Mouse (Mus musculus) midbrain, embryonic 14.5 days (tissue): ENCODE data around the gene Ilvbl. TPM values are rescaled to one million over a fixed set of nuclear protein-coding genes. Genes with fewer than 3 reads are reported as not detected.
A peak's percentile ranks its signal among the peaks of the same experiment; 100 is the strongest.
"Not testable (repeated sequence)": the region's sequence is repeated elsewhere in the genome, so short reads cannot be mapped to it uniquely, and the experiment has no call there.

ENCODE experiments used
- ATAC-seq: fragments of 200-750 bp; cut with Nextera tagmentation; 2 replicates; pipeline ENCODE4 v1.8.0; 2017; ENCODE audit warnings: moderate number of reproducible peaks, moderate library complexity; ENCODE audit not compliant: low FRiP score, low TSS enrichment
- DNase-seq: peaks from one replicate; pipeline ENCODE4 v3.0.0-alpha.2; 2015
- H3K27ac ChIP-seq: fragments of 300-500 bp; sonication (generic); replicated peaks from 2 replicates; pipeline ENCODE4 v1.5.1; 2014; ENCODE audit warnings: mild to moderate bottlenecking, low read depth, low read length, moderate library complexity
- H3K27me3 ChIP-seq: fragments of 300-500 bp; sonication (generic); 2 replicates; pipeline ENCODE4 v1.6.1; 2014; ENCODE audit warnings: low read length, control low read depth, mixed read lengths; ENCODE audit not compliant: control insufficient read depth, insufficient read depth
- H3K36me3 ChIP-seq: fragments of 300-500 bp; sonication (generic); 2 replicates; pipeline ENCODE4 v1.6.1; 2014; ENCODE audit warnings: low read length, control low read depth; ENCODE audit not compliant: control insufficient read depth, insufficient read depth
- H3K4me1 ChIP-seq: fragments of 300-500 bp; sonication (generic); 2 replicates; pipeline ENCODE4 v1.6.1; 2014; ENCODE audit warnings: mild to moderate bottlenecking, antibody characterized with exemption, low read length, control low read depth; ENCODE audit not compliant: control insufficient read depth, insufficient read depth
- H3K4me2 ChIP-seq: fragments of 300-500 bp; sonication (generic); 2 replicates; pipeline ENCODE4 v1.6.1; 2014; ENCODE audit warnings: mild to moderate bottlenecking, low read length, moderate library complexity
- H3K4me3 ChIP-seq: fragments of 300-500 bp; sonication (generic); replicated peaks from 2 replicates; pipeline ENCODE4 v1.5.1; 2014; ENCODE audit warnings: low read depth, low read length
- H3K9ac ChIP-seq: fragments of 300-500 bp; sonication (generic); replicated peaks from 2 replicates; pipeline ENCODE4 v1.6.1; 2014; ENCODE audit warnings: mild to moderate bottlenecking, low read length, moderate library complexity
- H3K9me3 ChIP-seq: fragments of 300-500 bp; sonication (generic); 2 replicates; pipeline ENCODE4 v1.6.1; 2016; ENCODE audit warnings: low read length, control low read depth, mixed read lengths; ENCODE audit not compliant: control insufficient read depth
- WGBS: fragments of 180-500 bp; shearing (Covaris S2); extraction: QIAGEN DNeasy Blood & Tissue Kit; methylation state at CpG from one replicate; pipeline ENCODE4 v1.1.7; 2014; 5-methylcytosine and 5-hydroxymethylcytosine counted together
- polyA plus RNA-seq: library from polyadenylated mRNA; unstranded; fragments of >200 nt; fragmentation: Nextera tagmentation; extraction: Ambion mirVana; gene quantifications from 2 replicates; pipeline ENCODE4 v1.2.1, GENCODE M21; 2014

Ilvbl gene
- 46.4 and 48.5 TPM in 2 replicates for polyA plus RNA-seq

DNA sequence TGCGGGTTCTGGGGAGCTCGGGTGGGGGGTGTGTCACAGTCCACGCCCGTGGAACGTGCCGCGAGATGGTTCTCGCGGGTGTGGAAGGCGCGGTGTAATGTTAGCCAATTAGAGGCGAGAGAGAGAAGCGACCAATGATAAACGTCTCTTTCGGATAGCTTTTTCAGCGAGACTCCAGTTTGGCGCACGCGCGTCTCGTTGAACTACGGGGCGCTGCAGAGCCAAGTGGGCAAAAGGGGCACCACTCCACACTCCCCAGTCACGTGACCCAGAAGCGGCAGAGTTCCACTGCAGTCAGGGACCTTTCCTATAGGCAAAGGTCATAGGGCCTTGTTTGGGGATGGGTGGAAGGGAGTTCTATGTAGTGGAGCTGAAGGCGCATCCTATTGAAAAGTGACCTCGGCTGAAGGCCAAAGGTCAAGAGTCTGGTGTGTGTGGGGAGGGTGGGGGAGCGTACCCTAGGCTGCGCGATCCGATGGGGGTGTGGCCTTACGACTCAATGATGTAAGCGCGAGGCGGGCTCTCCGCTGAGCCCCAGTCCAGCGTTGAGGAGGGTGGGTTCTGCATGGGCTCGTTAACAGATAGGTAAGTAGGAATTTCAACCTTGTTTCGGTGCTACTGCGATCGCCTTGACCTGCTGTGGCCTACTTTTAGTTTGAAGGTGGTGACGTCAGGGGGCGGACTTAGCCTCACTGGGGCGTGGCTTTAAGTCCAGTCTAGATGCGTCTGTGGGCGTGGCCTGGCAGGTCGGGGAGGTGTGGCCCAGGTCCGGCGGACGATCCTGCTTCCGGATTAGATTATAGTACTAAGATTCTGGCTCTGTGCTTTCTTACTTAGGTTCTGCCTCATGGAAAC, at the start of gene Ilvbl:
Gene Ilvbl, plus strand, starts transcription at position 97 of the 855 bp plus-strand sequence.
- H3K9me3 ChIP-seq, result no peaks in the 10 kb centered on the region
- peak within 1 kb of the TSS; percentile 73 for H3K4me2 ChIP-seq
- H3K27ac ChIP-seq, result peak within 1 kb of the TSS; percentile 81
- H3K36me3 ChIP-seq, result peaks cover 19% of the 10 kb centered on the region
- peaks cover 7% of the 10 kb centered on the region; the same call in 1 of the 2 replicates for H3K4me1 ChIP-seq
- no peaks in the 10 kb centered on the region for H3K27me3 ChIP-seq
- peak; percentile 97 for DNase-seq
- peak; percentile 93 for ATAC-seq
- peak within 1 kb of the TSS; percentile 70 for H3K9ac ChIP-seq
- peak within 1 kb of the TSS; percentile 60 for H3K4me3 ChIP-seq
- under 1% methylated on average over 51 of the region's 51 CpGs for WGBS

DNA sequence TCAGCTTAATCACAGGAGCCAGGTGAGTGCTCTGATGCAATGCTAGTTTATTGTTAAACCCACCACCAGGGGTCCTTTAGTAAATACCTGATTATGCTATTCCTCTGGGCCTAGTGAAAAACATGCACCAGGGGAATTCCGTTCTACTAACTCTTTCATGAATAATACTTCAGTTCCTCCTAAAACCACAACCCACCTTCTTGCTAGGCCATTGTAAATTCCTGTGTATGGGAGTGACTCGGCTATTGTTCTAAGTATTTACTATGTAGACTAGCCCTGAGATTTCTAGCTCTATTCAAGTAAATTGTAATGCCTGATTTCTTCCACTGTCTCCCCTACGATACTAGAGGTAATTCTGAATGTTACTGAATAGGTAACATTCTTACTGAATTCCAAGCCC, 49.1 kb upstream of the Ilvbl start:
- H3K27me3 ChIP-seq, H3K36me3 ChIP-seq, H3K9me3 ChIP-seq, ATAC-seq, DNase-seq, H3K4me2 ChIP-seq, H3K27ac ChIP-seq, H3K9ac ChIP-seq, H3K4me1 ChIP-seq, H3K4me3 ChIP-seq: not testable (repeated sequence)
- 61% methylated on average over 3 of the region's 3 CpGs for WGBS

DNA sequence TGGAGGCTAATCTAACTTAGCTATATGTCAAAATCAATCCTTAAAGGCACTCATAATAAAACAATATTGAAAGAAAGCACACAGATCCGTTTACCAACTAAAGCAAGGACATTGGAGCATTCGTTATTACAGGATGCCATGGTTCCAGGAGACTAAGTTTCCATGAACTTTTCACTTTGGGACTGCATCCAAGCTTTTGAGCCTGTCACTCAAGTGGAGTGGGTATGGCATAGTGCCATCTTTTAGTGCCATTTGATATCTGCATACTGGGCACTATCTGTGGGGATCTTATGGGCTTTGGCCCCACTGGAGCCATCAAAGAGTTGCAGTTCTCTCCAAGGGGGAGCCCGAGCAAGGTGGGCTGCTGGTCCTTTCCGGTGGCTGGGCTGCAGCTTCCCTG, 48.6 kb upstream of the Ilvbl start:
- Histone ChIP-seq H3K9ac (no peak overlapping the region), H3K4me2 (no peak overlapping the region), H3K9me3 (no peaks in the 10 kb centered on the region), H3K4me1 (no peaks in the 10 kb centered on the region), H3K27me3 (no peaks in the 10 kb centered on the region), H3K27ac (no peak overlapping the region), H3K36me3 (no peaks in the 10 kb centered on the region), H3K4me3 (no peak overlapping the region)
- no peak for ATAC-seq
- DNase-seq, result no peak
- WGBS, result 64% methylated on average over 4 of the region's 4 CpGs

DNA sequence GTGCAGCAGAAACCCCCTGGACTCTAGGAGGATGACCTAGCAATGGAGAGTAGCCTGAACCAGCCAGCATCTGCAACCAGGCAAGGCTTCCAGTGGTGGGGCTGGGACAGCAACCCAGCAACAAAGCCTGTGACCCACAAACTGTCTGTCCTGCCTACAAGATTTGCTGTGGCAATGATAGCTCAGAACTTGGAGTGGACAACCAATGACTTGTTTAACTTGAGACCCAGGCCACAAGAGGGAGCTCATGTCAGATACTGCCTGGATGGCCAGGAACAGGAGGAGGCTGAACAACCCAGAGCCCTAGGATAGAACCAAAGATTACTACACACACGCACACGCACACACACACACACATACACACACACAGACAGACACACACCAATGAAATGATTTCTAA, 33.2 kb upstream of the Ilvbl start:
- WGBS, result 70% methylated on average over 2 of the region's 2 CpGs
- H3K27ac ChIP-seq, result no peak overlapping the region

DNA sequence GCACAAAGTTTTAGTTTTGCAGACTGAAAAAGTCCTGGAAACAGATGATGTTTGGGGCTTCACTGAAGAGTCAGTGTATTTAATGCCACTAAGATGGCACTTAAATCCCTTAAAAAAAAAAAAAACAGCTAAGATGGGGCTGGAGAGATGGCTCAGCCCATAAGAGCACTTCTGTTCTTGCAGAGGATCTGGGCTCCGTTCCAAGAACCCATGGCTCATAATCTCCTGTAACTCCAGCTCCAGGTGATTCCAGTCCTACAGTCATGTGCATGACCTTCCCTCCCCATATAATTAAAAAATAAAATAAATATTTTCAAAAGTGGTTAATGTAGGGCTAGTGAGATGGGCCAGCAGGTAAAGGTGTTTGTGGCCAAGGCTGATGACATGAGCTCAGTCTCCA, 9.1 kb upstream of the Ilvbl start:
- DNase-seq (no peak), ATAC-seq (no peak)
- H3K9me3 ChIP-seq, result no peaks in the 10 kb centered on the region
- no peak overlapping the region for H3K4me3 ChIP-seq
- WGBS, result 88% methylated on average over 1 of the region's 1 CpGs
- no peak overlapping the region for H3K4me2 ChIP-seq
- no peak overlapping the region for H3K27ac ChIP-seq
- no peaks in the 10 kb centered on the region for H3K4me1 ChIP-seq
- H3K36me3 ChIP-seq, result no peaks in the 10 kb centered on the region
- H3K27me3 ChIP-seq, result no peaks in the 10 kb centered on the region
- H3K9ac ChIP-seq, result no peak overlapping the region

More for the DNA sequence above, 33.2 kb upstream of the Ilvbl start:
- no peaks in the 10 kb centered on the region for H3K27me3 ChIP-seq
- H3K4me3 ChIP-seq, result no peak overlapping the region
- H3K4me1 ChIP-seq, result no peaks in the 10 kb centered on the region
- H3K36me3 ChIP-seq, result no peaks in the 10 kb centered on the region
- H3K9me3 ChIP-seq, result no peaks in the 10 kb centered on the region
- DNase-seq (peak; percentile 7), ATAC-seq (no peak)
- H3K9ac ChIP-seq, result no peak overlapping the region
- H3K4me2 ChIP-seq, result no peak overlapping the region

DNA sequence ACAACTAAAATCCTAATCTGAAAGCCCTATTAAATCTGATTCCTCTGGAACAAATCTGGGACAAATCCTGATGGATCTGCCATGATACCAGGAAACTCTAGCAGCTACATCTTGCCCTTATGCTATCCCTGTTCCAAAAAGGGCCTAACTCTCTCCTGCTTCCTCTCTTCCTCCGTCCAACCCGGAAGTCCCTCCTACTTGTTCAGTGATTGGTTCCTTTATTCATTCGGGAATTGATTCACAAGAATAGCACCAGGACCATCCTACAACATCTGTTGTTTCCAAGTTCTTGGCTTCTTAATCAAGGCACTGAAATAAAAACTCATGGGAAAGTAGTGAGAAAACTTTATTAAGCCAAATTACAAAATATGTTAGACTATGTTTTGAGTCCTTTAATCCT, 5.0 kb upstream of the Ilvbl start:
- Histone ChIP-seq H3K36me3 (no peaks in the 10 kb centered on the region), H3K9me3 (no peaks in the 10 kb centered on the region), H3K27me3 (no peaks in the 10 kb centered on the region), H3K4me1 (no peaks in the 10 kb centered on the region), H3K4me2 (no peak overlapping the region), H3K9ac (no peak overlapping the region), H3K4me3 (no peak overlapping the region), H3K27ac (no peak overlapping the region)
- ATAC-seq (no peak), DNase-seq (no peak)
- WGBS, result 84% methylated on average over 3 of the region's 3 CpGs

DNA sequence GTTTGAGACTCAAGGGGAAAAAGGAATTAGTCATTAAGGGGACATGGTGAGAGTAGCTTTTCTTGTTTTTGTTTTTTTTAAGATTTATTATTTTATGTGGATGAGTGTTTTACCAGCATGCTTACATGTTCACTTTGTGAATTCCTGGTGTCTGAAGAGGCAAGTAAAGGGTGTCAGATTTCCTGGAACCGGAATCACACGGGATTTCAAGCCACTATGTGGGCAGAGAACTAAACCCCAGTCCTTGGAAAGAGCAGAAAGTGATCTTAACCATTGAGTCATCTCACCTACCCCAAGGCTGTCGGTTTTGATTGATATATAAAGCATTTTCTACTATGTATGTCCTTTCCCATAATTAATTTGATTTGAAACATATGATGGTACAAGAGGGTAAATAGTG, 4.5 kb upstream of the Ilvbl start:
- H3K36me3 ChIP-seq, result no peaks in the 10 kb centered on the region
- H3K27ac ChIP-seq, result no peak overlapping the region
- H3K4me1 ChIP-seq, result no peaks in the 10 kb centered on the region
- no peak overlapping the region for H3K9ac ChIP-seq
- DNase-seq, result no peak
- no peak overlapping the region for H3K4me3 ChIP-seq
- H3K4me2 ChIP-seq, result no peak overlapping the region
- no peak for ATAC-seq
- no peaks in the 10 kb centered on the region for H3K9me3 ChIP-seq
- WGBS, result 65% methylated on average over 3 of the region's 3 CpGs
- H3K27me3 ChIP-seq, result no peaks in the 10 kb centered on the region

DNA sequence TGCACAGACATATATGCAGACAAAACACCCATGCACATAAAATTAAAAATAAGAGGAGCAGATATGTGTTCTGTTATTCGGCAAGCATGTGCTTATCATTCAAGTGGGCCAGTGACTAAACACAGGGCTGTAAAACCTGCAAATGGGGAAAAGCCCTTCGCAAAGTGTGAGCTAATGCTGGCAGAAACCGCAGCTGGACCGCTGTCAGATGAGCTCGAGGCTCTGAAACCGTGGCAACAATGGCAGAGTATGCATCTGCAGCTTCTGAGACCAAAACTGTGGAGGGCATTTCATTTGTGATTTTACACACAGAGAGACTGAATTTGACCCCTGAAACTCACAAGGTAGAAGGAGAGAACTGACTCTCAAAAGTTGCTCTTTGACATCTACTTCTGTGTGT, 3.7 kb upstream of the Ilvbl start:
- Histone ChIP-seq H3K27ac (no peak overlapping the region), H3K9ac (no peak overlapping the region), H3K4me2 (no peak overlapping the region), H3K27me3 (no peaks in the 10 kb centered on the region), H3K4me1 (peaks cover 4% of the 10 kb centered on the region; the same call in 1 of the 2 replicates), H3K4me3 (no peak overlapping the region), H3K36me3 (no peaks in the 10 kb centered on the region), H3K9me3 (no peaks in the 10 kb centered on the region)
- ATAC-seq, result no peak
- DNase-seq, result no peak
- 70% methylated on average over 6 of the region's 6 CpGs for WGBS

DNA sequence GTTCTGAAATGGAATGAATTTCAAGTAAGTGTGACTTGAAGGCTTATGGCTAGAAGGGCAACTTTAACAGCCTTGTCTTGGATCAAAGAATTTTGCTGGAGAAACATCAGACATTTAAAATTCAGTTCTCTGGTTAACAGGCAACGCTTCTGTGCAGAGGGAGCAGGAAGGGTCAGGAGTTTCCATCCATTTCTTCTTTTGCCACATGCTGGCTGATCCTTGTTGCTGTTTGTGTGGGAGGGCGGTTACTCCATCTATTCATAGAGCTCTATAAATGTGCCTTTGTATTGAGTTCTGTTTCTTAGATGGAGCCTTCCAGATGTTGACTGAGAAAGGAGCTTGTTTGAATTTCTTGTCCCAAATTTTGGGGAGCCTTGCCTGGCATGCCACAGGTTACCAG, 3.2 kb upstream of the Ilvbl start:
- H3K9ac ChIP-seq, result no peak overlapping the region
- 64% methylated on average over 2 of the region's 2 CpGs for WGBS
- H3K4me2 ChIP-seq, result no peak overlapping the region
- no peak overlapping the region for H3K4me3 ChIP-seq
- H3K27me3 ChIP-seq, result no peaks in the 10 kb centered on the region
- DNase-seq (no peak), ATAC-seq (no peak)
- no peaks in the 10 kb centered on the region for H3K9me3 ChIP-seq
- no peaks in the 10 kb centered on the region for H3K36me3 ChIP-seq
- H3K4me1 ChIP-seq, result peaks cover 7% of the 10 kb centered on the region; the same call in 1 of the 2 replicates
- no peak overlapping the region for H3K27ac ChIP-seq
